Mouse (Mus musculus): Measurements from ENCODE around the gene Abcc2. TPM values are rescaled to one million over a fixed set of nuclear protein-coding genes. Genes with fewer than 3 reads are reported as not detected.

Abcc2 gene
- total RNA-seq (2021), result not detected
- long read RNA-seq, experiment 1, result 0 reads
- long read RNA-seq, experiment 2, result 0 reads

DNA sequence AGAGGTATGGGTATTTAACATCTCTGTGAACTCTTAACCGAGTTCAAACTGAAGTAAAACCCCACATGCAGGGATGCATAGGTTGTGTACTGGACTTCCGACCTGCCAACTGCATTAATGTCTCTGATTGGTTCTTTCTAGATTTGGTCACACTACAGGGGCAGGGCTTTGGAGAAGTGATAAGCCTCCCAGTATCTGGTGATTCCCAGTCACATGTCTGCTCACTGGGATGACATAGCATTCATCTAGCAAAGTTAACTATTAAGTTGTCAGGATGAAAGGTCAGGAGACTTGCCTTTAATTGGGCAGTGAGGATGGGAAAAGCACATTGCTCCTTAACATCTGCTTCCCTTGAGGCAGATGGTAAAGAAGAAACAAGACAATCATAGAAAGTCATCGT, at the start of gene Abcc2:
TSS of gene Abcc2 (plus strand) at position 213 of the 400 bp plus-strand sequence.
- Histone ChIP-seq H3K4me3 (no peak within 1 kb of the TSS), H3K27ac (no peak within 1 kb of the TSS)
- DNase-seq (ENCODE audit: low spot score in 2 of 2), result no peak
- TF ChIP-seq CTCF (conservative IDR thresholded peaks at IDR 0.05), result no peak

DNA sequence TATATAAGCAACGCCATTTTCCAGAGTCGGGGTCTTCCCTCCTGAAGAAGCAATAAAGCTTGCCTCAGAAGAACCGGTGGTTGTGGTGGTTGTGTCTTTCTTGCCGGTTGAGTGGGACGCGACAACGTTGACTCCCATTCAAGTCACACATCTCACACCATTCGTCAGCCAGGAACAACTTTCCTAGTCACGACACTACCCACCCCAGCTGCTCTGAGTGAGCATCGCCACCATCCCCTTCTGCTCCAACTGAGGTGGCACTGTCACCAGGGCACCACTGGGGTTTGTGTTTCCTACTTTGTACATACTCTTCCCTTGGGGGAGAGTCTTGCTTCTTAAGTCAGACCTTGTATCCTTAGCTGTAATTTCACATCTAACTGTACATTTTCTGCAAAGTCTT, 43.6 kb upstream of the Abcc2 start:
- no peak for TF ChIP-seq CTCF (conservative IDR thresholded peaks at IDR 0.05)
- no peak overlapping the region for H3K4me3 ChIP-seq
- DNase-seq (ENCODE audit: low spot score in 2 of 2), result no peak
- H3K27ac ChIP-seq, result no peak overlapping the region

DNA sequence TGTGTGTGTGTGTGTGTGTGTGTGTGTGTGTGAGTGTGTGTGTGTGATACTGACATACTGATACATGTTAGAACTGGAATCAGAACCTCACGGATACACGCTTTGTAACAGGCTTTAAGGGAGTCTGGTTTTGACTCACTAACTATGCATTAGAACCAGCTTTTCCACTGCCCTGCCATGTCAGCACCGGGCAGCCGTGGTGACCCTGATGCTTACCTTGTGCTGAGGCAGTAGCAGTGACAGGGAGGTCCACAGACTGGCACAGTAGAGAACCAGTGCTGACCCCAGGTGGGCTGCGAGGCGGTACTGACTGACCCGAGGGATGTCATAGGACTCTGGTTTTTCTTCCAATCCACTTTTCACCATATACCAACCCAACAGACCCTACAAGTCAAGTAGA, 38.6 kb upstream of the Abcc2 start:
- no peak for TF ChIP-seq CTCF (conservative IDR thresholded peaks at IDR 0.05)
- no peak for DNase-seq (ENCODE audit: low spot score in 2 of 2)
- no peak overlapping the region for H3K27ac ChIP-seq

DNA sequence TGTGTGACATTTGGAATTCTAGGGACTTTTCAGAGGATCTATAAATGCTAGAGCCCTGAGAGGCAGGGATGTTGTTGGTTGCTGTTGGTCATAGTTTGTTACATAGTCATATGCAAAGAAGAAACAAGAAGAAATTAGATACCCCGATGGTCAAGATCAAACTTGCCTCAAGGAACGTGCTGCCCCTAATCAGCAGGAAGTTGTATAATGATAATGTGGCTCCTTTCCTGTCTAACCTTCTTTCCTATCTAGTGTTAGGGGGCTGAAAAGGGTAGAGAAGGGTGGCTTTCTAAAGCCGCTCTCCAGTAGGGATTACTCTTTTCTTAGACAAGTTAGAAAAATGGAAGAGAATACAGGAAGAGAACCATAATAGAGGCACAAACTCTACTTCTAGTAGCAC, 36.3 kb upstream of the Abcc2 start:
- no peak overlapping the region for H3K4me3 ChIP-seq
- DNase-seq (ENCODE audit: low spot score in 2 of 2), result no peak
- no peak for TF ChIP-seq CTCF (conservative IDR thresholded peaks at IDR 0.05)
- H3K27ac ChIP-seq, result no peak overlapping the region

More for the DNA sequence above, 38.6 kb upstream of the Abcc2 start:
- H3K4me3 ChIP-seq, result no peak overlapping the region

DNA sequence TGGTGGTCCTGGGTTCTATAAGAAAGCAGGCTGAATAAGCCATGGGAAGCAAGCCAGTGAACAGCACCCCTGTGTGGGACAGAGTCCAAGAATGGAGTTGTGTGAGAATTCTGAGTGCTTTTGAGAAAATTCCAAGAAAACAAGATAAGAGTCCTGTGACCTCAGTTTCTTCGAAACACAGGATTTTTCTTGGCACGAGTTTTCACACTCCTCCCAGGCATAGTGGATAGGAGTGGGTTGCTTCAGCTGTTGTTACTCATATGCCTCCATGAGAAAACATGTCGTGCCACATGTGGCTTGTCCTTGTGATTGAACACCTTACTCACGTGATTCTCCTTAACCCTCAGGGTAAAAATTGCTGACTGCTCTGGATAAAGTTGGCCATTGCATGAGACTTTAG, 34.1 kb upstream of the Abcc2 start:
- no peak for TF ChIP-seq CTCF (conservative IDR thresholded peaks at IDR 0.05)
- no peak overlapping the region for H3K4me3 ChIP-seq
- no peak overlapping the region for H3K27ac ChIP-seq
- no peak for DNase-seq (ENCODE audit: low spot score in 2 of 2)

DNA sequence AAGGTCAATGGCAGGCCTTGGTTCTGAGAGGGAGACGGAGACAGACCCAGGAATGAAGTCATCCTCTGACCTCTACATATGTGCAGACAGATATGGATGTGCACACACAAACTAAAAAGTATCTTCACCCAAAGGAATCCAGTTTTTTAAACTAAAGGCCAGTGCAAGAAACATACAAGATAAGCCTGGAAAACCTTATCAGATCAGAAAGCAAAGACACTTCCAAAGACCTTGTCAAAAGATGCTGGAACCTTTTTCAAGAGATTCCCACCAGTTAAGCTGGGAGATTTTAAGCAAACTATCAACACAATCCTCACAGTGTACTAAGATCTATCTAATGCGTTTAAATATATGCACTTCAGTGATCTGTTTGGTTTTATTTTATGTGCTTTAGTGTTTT, 32.0 kb upstream of the Abcc2 start:
- no peak for DNase-seq (ENCODE audit: low spot score in 2 of 2)
- Histone ChIP-seq H3K4me3 (no peak overlapping the region), H3K27ac (no peak overlapping the region)
- no peak for TF ChIP-seq CTCF (conservative IDR thresholded peaks at IDR 0.05)

DNA sequence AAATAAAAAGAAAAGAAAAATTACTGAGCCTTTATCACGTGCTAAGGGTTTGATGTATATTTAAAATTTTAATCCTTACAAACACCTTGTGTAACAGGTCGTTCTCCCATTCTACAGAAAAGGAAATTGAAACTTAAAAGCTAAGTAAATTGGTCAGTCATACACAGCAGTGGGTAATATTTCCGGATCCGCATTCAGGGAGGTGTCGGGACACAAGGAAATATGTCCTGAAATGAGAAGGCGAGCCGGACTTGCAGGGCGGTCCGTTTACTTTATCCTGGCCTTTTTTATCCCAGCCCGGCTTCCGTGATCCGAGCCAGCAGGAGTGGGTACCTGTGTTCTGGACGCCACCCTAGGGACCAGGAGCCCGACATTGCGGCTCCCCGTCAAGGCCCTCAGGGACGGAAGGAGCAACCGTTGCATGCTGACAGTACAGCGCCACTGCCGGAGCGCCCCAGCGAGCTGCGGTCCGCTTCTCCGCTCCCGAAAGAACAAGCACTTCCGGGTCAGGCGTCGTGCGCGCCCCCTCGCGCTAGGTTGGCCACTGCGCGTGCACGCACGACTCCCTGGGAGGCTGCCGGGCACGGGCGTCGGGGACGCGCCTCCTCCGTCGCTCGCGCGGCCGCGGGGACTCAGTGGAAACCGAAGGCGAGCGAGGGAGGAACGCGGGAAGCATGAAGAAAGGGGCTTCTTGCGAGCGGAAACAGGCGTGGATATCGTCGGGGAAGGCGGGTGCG, 29.3 kb upstream of the Abcc2 start, which contains the start of the genes Cutc and Cox15:
TSS of gene Cutc (plus strand) at position 508 of the 737 bp plus-strand sequence.
TSS of gene Cox15 (minus strand) at position 512 of the 737 bp plus-strand sequence.
- Histone ChIP-seq H3K4me3 (peak within 1 kb of the TSS; percentile 79), H3K27ac (peak within 1 kb of the TSS; percentile 94)
- DNase-seq (ENCODE audit: low spot score in 2 of 2), result peak; percentile 95 to 97
- no peak for TF ChIP-seq CTCF (conservative IDR thresholded peaks at IDR 0.05)

DNA sequence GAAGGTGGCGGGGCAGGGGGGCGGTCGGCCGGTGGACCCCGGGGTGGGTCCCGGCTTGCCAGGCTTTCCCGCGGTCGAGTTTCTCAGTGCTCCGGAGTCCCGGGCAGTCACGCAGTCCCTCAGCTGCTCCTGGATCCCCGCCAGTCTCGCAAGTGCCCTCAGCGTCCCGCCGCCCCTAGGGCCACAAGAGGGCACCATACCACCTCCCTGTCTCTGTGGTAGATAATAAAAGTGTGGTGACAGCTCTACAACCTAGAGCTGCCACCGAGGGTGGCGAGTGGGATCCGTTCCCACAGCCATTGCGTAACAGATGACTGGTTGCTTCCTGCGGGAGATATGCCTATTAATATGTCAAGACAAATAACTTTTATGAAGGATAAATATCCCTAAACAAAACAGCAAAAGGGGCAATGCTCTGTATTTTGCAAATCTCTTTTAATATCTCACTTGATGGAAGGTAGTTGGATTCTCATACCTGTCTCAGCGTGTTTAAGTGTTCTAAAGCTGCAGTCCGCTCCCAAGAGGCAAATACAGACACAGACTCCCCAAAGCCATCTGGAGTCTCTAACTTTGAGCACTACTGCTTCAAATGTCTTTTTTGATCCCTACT, 28.7 kb upstream of the Abcc2 start:
- TF ChIP-seq CTCF (conservative IDR thresholded peaks at IDR 0.05), result peak; percentile 84
- peak; percentile 82 to 83 for DNase-seq (ENCODE audit: low spot score in 2 of 2)
- Histone ChIP-seq H3K27ac (peak overlapping the region; percentile 94), H3K4me3 (peak overlapping the region; percentile 79)

DNA sequence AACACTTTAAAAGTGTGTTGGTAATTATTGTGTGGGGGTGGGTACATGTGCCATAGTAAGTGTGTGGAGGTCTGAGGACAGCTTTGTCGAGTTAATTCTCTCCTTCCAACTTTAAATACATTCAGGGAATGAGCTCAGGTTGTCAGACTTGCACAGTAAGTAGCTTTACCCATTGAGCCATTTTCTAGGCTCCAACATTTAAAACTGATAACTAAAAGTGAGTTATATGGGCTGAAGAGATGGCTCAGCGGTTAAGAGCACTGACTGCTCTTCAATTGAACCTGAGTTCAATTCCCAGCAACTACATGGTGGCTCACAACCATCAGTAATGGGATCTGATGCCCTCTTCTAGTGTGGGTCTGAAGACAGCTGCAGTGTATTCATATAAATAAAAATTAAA, 27.8 kb upstream of the Abcc2 start:
- Histone ChIP-seq H3K27ac (no peak overlapping the region; the same call in 1 of the 2 replicates), H3K4me3 (no peak overlapping the region)
- no peak for DNase-seq (ENCODE audit: low spot score in 2 of 2)
- TF ChIP-seq CTCF (conservative IDR thresholded peaks at IDR 0.05), result no peak

DNA sequence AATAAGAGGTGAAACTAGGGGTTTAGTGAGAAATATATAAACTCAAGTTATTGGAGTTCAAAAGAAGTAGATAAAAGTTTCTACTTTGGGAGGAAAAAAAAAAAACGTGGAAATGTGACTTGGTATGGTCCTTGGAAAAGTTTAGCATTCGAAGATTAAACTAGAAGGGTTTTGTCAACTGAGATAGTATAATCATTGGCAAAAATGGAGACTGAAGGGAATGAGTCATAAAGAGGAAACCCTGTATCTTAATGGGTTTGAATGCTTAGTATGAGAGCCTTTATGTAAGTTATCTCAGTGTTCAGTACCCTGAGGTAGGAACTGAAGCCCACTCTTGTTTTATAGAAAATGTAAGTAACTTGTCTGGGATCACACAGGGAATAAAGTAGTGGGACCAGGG, 27.1 kb upstream of the Abcc2 start:
- TF ChIP-seq CTCF (conservative IDR thresholded peaks at IDR 0.05), result no peak
- Histone ChIP-seq H3K4me3 (no peak overlapping the region), H3K27ac (no peak overlapping the region)
- DNase-seq (ENCODE audit: low spot score in 2 of 2), result no peak

DNA sequence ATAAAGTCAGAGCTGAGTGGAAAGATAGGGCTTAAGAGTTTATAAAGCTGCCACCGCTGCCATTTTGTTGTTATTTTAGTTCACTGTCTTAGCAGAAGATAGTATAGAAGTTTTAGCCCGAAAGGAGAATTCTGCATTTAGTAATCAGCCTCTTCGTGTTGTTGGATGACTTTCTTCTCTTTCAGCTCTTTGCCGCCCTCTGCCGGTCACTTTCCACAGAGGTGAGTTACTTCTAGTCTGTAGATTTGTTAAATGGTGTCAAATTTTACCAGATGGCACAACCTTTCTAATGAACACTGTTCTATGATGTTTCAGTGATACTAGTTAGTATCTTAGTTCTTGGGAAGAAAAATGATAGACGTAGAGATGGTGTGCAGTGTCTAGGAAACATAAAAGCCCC, 21.5 kb upstream of the Abcc2 start:
- H3K27ac ChIP-seq, result no peak overlapping the region

DNA sequence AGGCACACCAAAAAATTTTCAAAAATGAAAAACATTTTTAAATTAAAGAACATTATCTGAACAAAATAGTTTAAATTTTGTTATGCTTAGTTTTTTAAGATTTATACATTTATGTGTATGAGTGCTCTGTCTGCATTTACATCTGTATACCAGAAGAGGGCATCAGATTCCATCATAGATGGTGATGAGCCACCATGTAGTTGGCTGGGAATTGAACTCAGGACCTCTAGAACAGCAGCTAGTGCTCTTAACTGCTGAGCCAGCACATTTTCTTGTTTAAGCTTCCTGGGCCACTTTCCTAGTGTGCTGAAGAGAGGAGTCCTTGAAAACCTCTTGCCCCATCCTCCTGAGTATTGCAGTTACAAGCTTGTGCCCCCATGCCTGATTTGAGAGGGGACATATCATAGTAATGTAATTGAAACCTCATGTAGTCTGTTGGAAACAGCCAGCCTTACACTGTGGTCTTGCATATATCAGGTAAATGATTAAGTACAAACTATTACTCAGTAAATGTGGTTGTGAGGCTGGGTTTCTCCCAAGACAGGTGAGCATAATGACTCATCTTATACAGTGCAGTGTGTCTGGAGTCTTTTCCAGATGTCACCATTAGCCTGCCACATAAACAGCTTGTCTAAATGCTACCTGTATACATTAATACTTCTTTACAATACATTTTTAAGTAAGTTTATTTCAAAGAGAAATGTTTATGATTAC, 20.3 kb upstream of the Abcc2 start:
- no peak for DNase-seq (ENCODE audit: low spot score in 2 of 2)
- Histone ChIP-seq H3K27ac (no peak overlapping the region), H3K4me3 (no peak overlapping the region)
- TF ChIP-seq CTCF (conservative IDR thresholded peaks at IDR 0.05), result peak; percentile 54

More for the DNA sequence above, 21.5 kb upstream of the Abcc2 start:
- peak; percentile 16 to 74 for DNase-seq (ENCODE audit: low spot score in 2 of 2)
- TF ChIP-seq CTCF (conservative IDR thresholded peaks at IDR 0.05), result peak; percentile 82
- no peak overlapping the region for H3K4me3 ChIP-seq

DNA sequence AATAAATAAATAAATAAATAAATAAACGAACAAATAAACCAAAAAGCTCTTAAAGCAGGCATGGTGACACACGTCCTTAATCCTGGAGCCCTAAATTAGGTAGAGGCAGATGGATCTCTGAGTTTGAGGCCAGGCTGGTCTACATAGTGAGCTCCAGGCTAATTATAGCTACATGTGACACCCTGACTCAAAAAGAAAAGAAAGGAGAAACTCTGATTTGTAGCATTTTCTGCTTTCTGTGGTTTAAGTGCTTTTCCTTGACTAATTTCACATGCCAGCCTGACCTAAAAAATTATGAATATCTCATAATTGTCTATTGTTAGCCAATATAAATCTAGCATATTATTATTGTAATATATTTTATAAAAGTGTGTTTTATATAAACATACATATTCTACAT, 19.6 kb upstream of the Abcc2 start:
- no peak for TF ChIP-seq CTCF (conservative IDR thresholded peaks at IDR 0.05)
- H3K27ac ChIP-seq, result no peak overlapping the region
- DNase-seq (ENCODE audit: low spot score in 2 of 2), result no peak
- H3K4me3 ChIP-seq, result no peak overlapping the region

All from layer of hippocampus, adult 2 months (tissue).